Mouse (Mus musculus) frontal cortex, postnatal 10 days (tissue): ENCODE measurements at regions not wholly inside any gene's neighbourhood (a gene's known extent, or its start where the extent isn't known, plus 50 kb on each side); places are given as distances from the start of the nearest gene placed in this dataset.

Source experiments
- DNase-seq, 2 experiments: peaks; one replicate each; pipeline ENCODE4 v3.0.0; 2022; ENCODE audit warnings: low spot score in 2 of 2, mixed read lengths in 1 of 2

DNA sequence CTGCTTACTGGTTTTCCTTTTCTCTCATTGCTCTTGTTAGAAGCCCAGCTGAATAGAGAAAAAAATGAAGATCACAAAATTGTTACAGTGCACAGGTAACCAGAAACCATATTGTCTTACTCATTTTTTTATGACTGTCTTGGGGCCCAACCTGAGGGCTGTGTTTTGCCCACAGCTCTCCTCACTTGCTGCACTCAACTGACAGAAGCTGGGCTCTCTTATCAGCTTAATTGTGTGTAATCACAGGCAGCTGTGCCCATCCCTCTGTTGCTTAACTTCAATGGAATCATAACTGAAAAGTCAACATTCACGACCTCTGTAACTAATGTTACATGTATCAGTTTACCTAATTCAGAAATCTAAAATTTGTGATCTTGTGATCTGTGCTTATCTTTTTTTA, 95.1 kb upstream of the Ankrd50 start:
- DNase-seq = no peak

GRCm38 (mm10) chr3:38577890-38578628, 93.4 kb upstream of the Ankrd50 start:
- DNase-seq = no peak

DNA sequence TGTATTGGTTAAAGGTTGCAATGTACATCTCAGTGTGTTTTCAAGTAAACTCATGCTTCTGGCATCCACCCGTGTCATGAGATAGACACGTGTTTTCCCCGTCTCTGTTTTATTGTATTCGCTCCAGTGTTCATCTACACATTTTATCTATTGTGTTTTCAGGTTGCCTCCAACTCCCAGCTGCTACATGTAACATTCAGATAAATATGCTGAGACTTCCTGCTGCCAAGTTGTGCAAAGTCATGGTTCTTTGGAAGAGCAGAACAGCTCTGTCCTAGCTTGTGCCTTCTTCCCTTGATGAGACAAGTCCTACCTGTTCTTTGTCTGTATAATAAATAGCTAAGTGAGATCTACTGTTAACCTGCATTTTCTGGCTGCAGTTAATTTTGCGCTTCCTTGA, 89.0 kb upstream of the Ankrd50 start:
- DNase-seq = no peak

DNA sequence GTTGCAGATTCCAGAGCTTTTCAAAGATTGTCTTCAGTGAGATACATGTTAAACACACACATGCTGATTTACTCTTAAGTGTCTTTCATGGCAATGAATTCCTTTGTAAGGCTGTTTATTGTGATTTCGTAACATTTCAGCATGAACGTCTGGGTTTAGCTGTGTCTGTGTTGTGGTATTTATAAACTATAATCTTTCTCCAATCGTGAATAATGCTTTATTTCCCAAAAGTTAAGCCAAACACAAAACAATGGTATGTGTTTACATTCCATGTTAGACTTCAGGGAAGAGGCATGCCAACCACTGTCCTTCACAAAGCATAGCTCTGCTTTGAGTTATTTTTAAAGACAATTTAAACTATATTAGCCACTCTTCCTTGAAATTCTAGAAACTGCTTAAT, 87.5 kb upstream of the Ankrd50 start:
- DNase-seq = no peak

- no peak for DNase-seq
Observed at GRCm38 (mm10) chr3:38571224-38571623, 86.6 kb upstream of the Ankrd50 start.

- DNase-seq = no peak
Observed at GRCm38 (mm10) chr3:38569001-38569400, 84.4 kb upstream of the Ankrd50 start.

GRCm38 (mm10) chr3:38568596-38568975, 83.9 kb upstream of the Ankrd50 start:
- DNase-seq = no peak

GRCm38 (mm10) chr3:38567946-38568595, 83.4 kb upstream of the Ankrd50 start:
- no peak for DNase-seq

DNA sequence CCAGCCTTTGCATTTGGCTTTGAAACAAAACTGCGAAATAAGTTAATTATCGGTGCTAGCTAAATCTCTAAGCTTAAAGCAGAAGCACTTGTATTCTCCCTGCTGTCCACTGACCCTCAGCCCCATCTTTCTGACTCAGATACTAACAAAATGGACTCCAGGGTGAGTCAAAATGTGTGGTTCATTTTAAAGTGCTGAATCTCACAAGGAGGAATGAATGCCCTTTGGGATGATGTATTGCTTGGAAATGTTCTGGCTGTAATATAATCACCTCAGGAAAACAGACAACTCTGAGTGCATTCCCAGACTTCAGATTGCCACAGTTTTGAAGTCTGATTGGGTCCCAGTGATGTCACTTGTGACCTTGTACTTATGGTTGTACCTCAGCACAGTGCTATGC, 81.9 kb upstream of the Ankrd50 start:
- DNase-seq = no peak

GRCm38 (mm10) chr3:38564844-38565243, 80.2 kb upstream of the Ankrd50 start:
- no peak for DNase-seq

- no peak for DNase-seq
Observed at GRCm38 (mm10) chr3:38564364-38564763, 79.7 kb upstream of the Ankrd50 start.

GRCm38 (mm10) chr3:38561186-38561585, 76.5 kb upstream of the Ankrd50 start:
- no peak for DNase-seq

DNA sequence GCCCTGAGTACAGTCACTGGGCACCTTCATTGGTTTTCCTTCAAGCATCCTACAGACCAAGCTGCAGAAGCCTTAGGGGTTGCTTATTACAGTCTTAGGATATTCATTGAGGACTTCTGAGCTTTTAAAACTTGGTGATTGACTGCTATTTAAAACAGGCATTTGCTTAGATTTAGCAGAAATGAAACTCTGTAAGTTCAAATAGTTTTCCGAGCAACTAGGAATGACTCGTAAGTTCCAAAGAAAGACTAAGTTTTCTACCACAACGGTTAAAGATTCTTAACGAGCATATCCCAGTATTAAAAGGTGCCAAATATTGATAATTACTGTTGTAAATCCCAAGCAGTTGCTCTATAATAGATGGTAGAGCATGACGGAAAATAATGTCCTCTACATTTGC, 71.3 kb upstream of the Ankrd50 start:
- DNase-seq = no peak

DNA sequence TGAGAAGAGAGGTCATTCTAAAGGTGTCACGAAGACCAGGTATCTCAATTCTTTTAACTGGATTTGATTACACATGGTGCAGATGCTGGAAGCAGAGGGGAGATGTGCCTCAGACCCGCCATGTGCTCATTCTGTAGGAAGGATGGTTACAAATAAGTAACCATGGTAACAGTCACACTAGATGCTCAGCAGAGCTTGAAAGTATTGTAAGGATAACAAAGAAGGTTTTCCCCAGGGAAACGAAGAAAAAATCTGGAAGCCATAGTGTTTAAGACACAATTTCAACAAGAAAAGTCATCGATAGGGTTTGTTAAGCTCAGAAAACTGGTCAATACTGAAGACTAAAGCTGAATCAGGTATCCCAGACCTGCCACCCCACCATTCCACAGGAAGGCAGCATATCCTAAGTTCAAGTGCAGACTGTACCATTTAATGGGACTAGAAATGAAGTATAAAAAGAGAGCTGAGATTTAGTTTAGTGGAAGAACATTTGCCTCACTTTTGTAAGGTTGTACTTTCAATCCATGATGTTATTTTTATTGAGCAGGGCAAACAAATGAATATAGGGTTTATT, 68.9 kb upstream of the Ankrd50 start:
- DNase-seq = no peak

DNA sequence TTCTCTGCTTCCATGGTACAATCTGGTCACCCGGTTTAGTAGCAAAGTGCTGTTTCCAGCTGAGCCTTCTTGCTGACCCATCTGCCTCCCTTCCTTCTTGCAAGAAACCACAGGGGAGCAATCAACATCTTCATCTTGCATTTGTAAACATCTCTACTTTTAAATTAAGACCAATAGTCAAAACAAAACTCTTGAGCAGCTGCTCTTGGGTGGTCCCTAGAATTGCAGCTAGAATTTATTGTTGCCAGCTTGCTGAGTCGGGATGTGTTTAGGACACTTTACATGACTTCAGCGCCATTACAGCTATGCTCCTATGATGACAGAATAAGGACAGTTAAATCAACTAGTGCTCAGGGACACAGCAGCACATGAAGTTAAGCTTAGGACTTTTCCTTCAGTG, 62.4 kb upstream of the Ankrd50 start:
- no peak for DNase-seq

DNA sequence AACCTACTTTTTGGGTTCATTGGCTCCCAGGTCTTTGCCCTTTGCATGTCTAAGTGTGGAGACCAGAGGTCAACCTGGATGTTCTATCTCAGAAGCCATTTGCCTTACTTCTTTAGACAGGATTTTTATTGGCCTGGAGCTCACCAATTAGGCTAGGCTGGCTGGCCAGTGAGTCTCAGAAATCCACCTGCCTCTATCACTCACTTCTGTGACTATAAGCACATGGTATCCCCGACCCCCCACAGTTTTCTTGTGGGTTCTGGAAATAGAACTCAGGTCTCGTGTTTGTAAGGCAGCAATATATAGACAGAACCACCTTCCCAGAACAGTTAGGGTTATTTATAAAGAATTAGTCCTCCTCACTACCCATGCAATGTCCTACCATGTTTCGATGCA, 60.9 kb upstream of the Ankrd50 start:
- DNase-seq = no peak

- DNase-seq = no peak
Observed at GRCm38 (mm10) chr3:38544718-38545500, 60.3 kb upstream of the Ankrd50 start.

GRCm38 (mm10) chr3:38543816-38544215, 59.2 kb upstream of the Ankrd50 start:
- no peak for DNase-seq

GRCm38 (mm10) chr3:38541296-38541695, 56.7 kb upstream of the Ankrd50 start:
- DNase-seq = no peak

DNA sequence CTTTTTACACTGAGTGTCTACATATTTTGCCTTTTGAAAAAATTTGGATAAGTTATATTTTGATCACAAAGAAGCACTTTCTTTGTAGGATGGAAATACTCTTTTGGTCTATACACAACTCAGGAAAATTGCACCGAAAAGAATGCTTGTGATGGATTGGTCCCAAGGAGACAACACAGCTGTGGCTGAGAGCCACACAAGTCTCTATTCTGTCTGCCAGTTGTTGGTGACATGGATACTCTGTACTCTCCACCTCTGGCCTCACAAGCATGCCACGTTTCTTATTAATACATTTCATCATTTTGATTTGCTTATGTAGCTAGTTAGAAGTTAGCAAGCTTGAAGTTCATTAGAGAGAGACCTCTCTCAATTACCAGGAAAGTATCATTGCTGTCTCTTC, 53.7 kb upstream of the Ankrd50 start:
- no peak for DNase-seq

- no peak for DNase-seq
Observed at GRCm38 (mm10) chr3:38537770-38538169, 53.1 kb upstream of the Ankrd50 start.
